Mouse (Mus musculus) mesoderm, embryonic 11.5 days (tissue): ENCODE data around the gene Gsdma2.
"Not testable (repeated sequence)": the region's sequence is repeated elsewhere in the genome, so short reads cannot be mapped to it uniquely, and the experiment has no call there.

Experiments used
- DNase-seq: peaks from one replicate; pipeline ENCODE4 v3.0.0-alpha.2; 2012; ENCODE audit warnings: low read depth, low spot score

Gene Gsdma2

DNA sequence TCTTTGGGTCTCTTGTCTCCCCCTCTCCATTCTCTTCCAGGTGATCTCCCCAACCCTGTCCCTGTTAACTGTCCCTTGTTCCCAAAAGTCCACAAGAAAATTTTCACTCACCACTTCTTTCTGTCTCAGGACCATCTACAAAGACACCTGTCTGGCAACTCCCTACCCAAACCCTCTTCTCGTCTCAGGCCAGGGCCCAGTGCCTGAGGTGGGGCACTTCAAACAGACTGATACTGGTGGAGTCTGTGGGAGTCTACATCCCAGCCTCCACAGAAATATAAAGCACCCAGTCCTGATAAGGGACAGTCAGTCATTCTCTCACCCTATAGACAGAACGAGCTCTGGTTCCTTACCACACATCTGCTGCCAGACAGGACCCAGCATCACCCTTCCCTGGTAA is at the start of gene Gsdma2:
Gene Gsdma2 (plus strand): TSS at position 301 of the 400 bp plus-strand sequence.
- DNase-seq: no peak

GRCm38 (mm10) chr11:98597363-98597762 is 49.2 kb upstream of the Gsdma2 start:
- peak; percentile 70 for DNase-seq

DNA sequence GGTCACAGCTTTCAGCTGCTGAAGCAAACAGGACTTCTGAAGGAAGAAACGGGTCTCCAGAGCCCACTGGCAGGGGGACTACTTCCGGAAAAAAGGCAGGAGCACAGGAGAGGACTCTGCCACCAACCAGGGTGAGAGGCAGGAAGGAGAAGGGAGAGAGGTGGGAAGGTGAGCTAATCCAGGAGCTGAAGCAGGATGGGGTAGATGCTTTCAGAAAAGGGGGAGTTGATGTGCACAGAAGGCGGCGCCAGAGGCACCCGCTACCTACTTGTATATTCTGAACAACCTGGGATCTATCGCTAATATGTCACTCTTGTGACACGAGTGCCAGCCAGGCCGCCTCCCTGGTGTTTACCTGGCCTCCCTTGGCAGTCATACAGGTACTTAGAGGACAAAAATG is 48.6 kb upstream of the Gsdma2 start, which contains the start of gene Lrrc3c:
Gene Lrrc3c (plus strand): TSS at position 301 of the 400 bp plus-strand sequence.
- no peak for DNase-seq

DNA sequence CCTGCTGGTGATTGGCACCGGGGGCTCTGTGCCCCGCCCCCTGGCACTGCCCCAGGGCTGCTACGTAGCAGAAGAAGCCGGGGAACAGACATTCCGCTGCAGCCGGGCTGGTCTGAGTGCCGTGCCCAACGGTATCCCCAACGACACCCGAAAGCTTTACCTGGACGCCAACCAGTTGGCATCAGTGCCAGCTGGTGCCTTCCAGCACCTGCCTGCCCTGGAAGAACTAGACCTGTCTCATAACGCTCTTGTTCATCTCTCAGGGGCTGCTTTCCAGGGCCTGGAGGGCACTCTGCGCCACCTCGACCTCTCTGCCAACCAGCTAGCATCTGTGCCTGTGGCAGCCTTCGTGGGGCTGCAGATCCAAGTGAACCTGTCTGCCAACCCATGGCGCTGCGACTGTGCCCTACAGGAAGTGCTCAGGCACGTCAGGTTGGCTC is 47.7 kb upstream of the Gsdma2 start:
- no peak for DNase-seq

- no peak for DNase-seq
Measured at GRCm38 (mm10) chr11:98599291-98599690, 47.3 kb upstream of the Gsdma2 start.

- DNase-seq: peak; percentile 66
Measured at GRCm38 (mm10) chr11:98602090-98602690, 44.4 kb upstream of the Gsdma2 start.

GRCm38 (mm10) chr11:98603953-98604352 is 42.6 kb upstream of the Gsdma2 start:
- no peak for DNase-seq

- not testable (repeated sequence) for DNase-seq
Measured at GRCm38 (mm10) chr11:98604911-98605310, 41.6 kb upstream of the Gsdma2 start.

GRCm38 (mm10) chr11:98606763-98607162 is 39.8 kb upstream of the Gsdma2 start:
- DNase-seq: peak; percentile 67

GRCm38 (mm10) chr11:98620791-98621190 is 25.8 kb upstream of the Gsdma2 start:
- DNase-seq: no peak

DNA sequence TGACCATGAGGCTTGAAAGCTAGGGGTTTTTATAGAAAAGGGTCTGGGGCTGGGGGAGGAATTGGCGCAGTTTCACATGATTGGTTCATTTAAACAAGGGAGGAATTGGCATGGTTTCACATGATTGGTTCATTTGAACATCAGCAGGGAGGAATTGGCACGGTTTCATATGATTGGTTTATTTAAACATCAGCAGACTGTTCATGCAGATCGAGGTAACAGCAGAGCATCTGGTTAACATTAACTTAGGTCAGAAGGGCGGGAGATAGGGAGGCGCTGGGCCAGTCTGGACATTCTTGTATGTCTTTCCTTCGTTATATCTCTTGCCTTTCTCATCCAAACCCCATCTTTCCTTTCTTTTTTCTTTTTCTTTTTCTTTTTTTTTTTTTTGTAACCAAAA is 22.6 kb upstream of the Gsdma2 start:
- not testable (repeated sequence) for DNase-seq

- not testable (repeated sequence) for DNase-seq
Measured at GRCm38 (mm10) chr11:98624381-98624780, 22.2 kb upstream of the Gsdma2 start.

GRCm38 (mm10) chr11:98625611-98626410 is 20.7 kb upstream of the Gsdma2 start, which contains the start of the genes Gm12355 and Gsdma3:
Gene Gm12355 (minus strand): TSS chr11:98625661.
Gene Gsdma3 (plus strand): TSS chr11:98626360.
- no peak for DNase-seq

GRCm38 (mm10) chr11:98628706-98629105 is 17.9 kb upstream of the Gsdma2 start:
- DNase-seq: no peak

GRCm38 (mm10) chr11:98630646-98631045 is 15.9 kb upstream of the Gsdma2 start:
- DNase-seq: no peak

- DNase-seq: peak; percentile 10
Measured at GRCm38 (mm10) chr11:98635312-98635970, 11.1 kb upstream of the Gsdma2 start.

DNA sequence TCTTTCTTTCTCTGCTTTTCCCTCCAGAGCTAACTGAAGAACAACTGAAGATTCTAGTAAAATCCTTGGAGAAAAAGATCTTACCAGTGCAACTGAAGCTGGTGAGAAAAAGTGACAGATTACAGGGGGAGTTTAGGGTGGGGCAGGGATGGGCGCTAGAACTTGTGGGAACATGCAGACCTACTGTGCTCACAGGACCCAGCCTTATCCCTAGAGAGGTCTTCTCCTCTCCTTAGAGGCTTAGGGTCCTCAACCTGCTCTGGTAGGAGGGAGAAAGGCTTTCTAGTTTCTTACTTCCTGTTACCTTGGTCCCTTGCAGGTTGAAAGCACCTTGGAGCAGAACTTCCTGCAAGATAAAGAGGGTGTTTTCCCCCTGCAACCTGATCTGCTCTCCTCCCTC is 9.1 kb upstream of the Gsdma2 start:
- DNase-seq: no peak

GRCm38 (mm10) chr11:98640091-98640490 is 6.5 kb upstream of the Gsdma2 start:
- no peak for DNase-seq

- no peak for DNase-seq
Measured at GRCm38 (mm10) chr11:98644757-98645156, 1.8 kb upstream of the Gsdma2 start.

DNA sequence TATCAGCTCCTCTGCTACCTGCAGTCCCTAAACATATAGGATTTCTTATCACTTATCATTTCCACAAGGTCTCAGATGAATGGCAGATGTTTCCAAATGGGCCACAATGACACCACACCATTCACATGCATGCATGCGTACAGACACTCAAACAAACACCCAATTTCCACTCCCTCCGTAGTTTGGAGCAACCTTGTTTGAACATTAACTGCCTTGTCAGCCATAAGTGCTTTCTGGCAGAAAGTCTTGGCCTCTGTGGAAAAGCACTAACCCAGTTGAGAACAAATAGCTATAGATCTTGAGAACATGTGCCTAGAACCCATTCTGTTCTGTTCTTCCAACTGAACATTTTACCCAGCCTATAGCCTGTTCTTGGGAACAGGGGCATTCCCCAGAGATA is 613 bp upstream of the Gsdma2 start:
- DNase-seq: no peak

DNA sequence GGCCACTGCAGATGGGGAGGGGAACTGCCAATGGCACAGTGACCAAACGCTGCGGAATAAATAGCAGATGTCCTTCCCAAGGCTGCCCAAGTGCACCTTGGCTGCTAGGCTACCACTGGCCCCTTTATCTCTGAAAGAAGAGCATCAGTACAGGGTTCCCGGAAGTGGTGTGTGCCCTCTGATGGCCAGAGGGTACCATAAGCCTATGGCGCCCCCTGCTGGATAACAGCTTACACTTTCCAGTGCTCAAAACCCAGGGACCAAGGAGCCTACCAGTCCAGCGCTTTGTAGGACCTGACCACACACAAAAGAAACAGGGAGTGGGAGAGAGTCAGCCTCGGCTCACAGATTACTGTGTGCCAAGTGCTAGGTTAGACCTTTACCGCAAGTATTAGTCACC is 8.5 kb downstream of the Gsdma2 start:
- peak; percentile 58 for DNase-seq

DNA sequence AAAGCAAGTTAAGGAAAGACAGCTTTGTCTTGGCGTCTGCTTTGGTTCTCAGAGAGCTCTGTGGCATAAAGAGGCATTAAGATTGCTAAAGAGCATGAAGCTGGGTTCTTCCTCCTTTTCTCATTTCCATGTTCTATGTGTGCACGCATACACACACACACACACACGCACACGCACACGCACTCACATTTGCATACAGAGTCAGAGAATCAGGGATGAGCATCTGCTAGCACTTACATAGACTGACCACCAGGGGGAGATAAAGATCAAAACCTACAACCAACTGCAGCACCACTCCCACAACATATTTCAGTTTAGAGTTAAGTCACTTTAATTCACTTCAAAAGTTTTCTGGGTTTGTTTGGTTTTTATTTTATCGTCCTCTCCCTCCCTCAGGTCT is 14.0 kb downstream of the Gsdma2 start:
- peak; percentile 75 for DNase-seq
